Mouse (Mus musculus) neural tube, embryonic 15.5 days (tissue): ENCODE data around the gene Fam185a. TPM values are rescaled to one million over a fixed set of nuclear protein-coding genes. Genes with fewer than 3 reads are reported as not detected.

ENCODE experiments used
- ATAC-seq: fragments of 200-750 bp; cut with Nextera tagmentation; 2 replicates; pipeline ENCODE4 v1.8.0; 2017; ENCODE audit warnings: mild to moderate bottlenecking, moderate TSS enrichment, moderate library complexity; ENCODE audit not compliant: low FRiP score
- H3K27ac ChIP-seq: fragments of 300-500 bp; sonication (generic); replicated peaks from 2 replicates; pipeline ENCODE4 v1.5.1; 2015; ENCODE audit warnings: mild to moderate bottlenecking, inconsistent platforms
- H3K27me3 ChIP-seq: fragments of 300-500 bp; sonication (generic); replicated peaks from 2 replicates; pipeline ENCODE4 v1.6.1; 2015; ENCODE audit warnings: inconsistent platforms
- H3K36me3 ChIP-seq: fragments of 300-500 bp; sonication (generic); 2 replicates; pipeline ENCODE4 v1.6.1; 2015; ENCODE audit warnings: inconsistent platforms
- H3K4me1 ChIP-seq: fragments of 300-500 bp; sonication (generic); 2 replicates; pipeline ENCODE4 v1.6.1; 2015; ENCODE audit warnings: inconsistent platforms
- H3K4me2 ChIP-seq: fragments of 300-500 bp; sonication (generic); 2 replicates; pipeline ENCODE4 v1.6.1; 2015; ENCODE audit warnings: inconsistent platforms, mild to moderate bottlenecking, moderate library complexity
- H3K4me3 ChIP-seq: fragments of 300-500 bp; sonication (generic); replicated peaks from 2 replicates; pipeline ENCODE4 v1.5.1; 2015; ENCODE audit warnings: mild to moderate bottlenecking, inconsistent platforms
- H3K9ac ChIP-seq: fragments of 300-500 bp; sonication (generic); replicated peaks from 2 replicates; pipeline ENCODE4 v1.6.1; 2015; ENCODE audit warnings: mild to moderate bottlenecking, inconsistent platforms
- H3K9me3 ChIP-seq: fragments of 300-500 bp; sonication (generic); replicated peaks from 2 replicates; pipeline ENCODE4 v1.6.1; 2016; ENCODE audit warnings: inconsistent platforms
- WGBS: fragments of 180-500 bp; shearing (Covaris S2); methylation state at CpG from one replicate; pipeline ENCODE4 v1.1.7; 2015; ENCODE audit warnings: mixed read lengths; 5-methylcytosine and 5-hydroxymethylcytosine counted together
- polyA plus RNA-seq: library from polyadenylated mRNA; unstranded; fragments of >200 nt; fragmentation: Nextera tagmentation; extraction: Ambion mirVana; gene quantifications from 2 replicates; pipeline ENCODE4 v1.2.1, GENCODE M21; 2015

Fam185a gene
- polyA plus RNA-seq, 1 experiment from 2014 or later: 10.2 TPM

DNA sequence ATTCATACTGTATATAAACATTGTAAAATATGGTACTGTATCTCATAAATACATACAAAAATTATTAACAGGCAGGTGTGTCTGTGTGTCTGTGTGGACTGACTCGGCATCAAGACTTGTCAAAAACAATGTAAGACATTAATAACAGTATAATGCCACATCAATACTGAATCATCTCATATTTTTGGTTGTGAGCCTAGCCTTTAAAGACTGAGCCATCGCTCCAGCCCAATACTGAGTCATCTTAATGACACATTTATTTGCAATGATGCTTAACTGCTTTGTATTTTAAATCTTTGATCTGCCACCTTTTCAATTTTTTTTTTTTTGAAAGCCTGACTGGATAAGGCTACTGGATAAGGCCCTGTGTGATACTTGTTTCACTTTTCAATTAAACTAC, 73.7 kb downstream of the Fam185a start:
- Histone ChIP-seq H3K4me3 (no peak overlapping the region), H3K9me3 (no peaks in the 10 kb centered on the region), H3K4me1 (no peaks in the 10 kb centered on the region), H3K9ac (no peak overlapping the region), H3K27ac (no peak overlapping the region), H3K27me3 (no peaks in the 10 kb centered on the region), H3K4me2 (no peak overlapping the region), H3K36me3 (no peaks in the 10 kb centered on the region)
- no peak for ATAC-seq
- 86% methylated on average over 2 of the region's 2 CpGs for WGBS

DNA sequence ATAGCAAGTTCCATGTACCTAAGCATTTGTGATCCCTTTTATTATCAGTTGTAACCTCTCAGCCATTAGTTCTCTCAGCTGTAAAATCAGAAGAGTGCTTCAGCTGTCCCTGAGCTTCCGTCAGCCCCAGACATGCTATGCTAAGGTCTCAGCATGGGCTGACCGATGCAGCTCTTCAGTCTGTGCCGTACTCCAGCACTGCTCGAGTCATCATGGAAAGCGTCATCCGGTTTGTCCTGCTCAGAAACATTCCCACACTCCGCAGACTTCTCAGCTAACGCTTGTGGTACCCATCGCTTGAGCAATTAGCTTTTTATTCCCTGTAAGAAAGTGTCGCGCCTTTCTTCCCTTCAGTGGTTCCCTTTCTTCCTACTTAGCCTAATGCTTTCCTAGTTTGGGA, 74.2 kb downstream of the Fam185a start:
- 70% methylated on average over 11 of the region's 11 CpGs for WGBS
- Histone ChIP-seq H3K27ac (no peak overlapping the region), H3K4me3 (no peak overlapping the region), H3K4me1 (no peaks in the 10 kb centered on the region), H3K36me3 (no peaks in the 10 kb centered on the region), H3K9me3 (no peaks in the 10 kb centered on the region), H3K9ac (no peak overlapping the region), H3K27me3 (no peaks in the 10 kb centered on the region), H3K4me2 (no peak overlapping the region)
- ATAC-seq: no peak

DNA sequence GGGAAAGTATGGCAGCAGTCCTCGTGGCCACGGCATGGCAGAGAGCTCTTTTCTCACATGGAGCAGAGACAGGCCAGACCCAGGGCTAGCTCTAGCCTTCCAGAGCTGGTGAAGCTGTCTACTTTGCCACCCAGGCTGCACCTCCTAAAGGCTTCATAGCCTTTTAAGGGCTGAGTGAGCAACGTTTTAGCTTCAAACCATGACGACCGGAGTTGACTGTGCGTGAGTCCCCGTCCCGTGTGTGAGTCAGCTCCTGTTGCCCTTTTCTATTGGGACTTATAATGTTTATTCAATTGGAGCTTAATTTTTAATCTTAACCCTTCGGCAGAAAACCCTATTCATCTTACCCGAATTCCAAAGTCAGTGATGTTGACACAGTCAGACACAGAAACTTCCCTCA, 75.4 kb downstream of the Fam185a start:
- Histone ChIP-seq H3K36me3 (no peaks in the 10 kb centered on the region), H3K4me2 (no peak overlapping the region), H3K9ac (no peak overlapping the region), H3K9me3 (no peaks in the 10 kb centered on the region), H3K4me1 (no peaks in the 10 kb centered on the region), H3K4me3 (no peak overlapping the region), H3K27ac (no peak overlapping the region), H3K27me3 (no peaks in the 10 kb centered on the region)
- ATAC-seq: no peak
- WGBS: 87% methylated on average over 10 of the region's 10 CpGs

DNA sequence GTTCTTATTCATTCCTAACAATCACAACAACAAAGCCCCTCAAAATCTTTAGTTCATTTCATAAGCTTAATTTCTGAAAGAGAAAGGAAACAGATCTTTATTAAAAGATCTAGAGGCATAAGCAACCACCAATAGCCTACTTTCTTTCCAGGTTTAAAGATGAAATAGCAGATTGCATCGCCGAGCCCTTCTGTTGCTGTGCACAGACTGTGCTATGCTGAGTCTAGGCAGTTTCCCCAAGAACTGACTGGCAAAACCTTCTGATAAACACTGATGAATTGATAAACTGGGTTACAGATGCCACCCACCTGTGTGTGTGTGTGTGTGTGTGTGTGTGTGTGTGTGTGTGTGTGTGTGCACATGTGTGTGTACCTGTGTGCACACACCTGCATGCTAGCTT, 76.2 kb downstream of the Fam185a start:
- WGBS: 91% methylated on average over 2 of the region's 2 CpGs
- ATAC-seq: no peak
- Histone ChIP-seq H3K36me3 (no peaks in the 10 kb centered on the region), H3K27me3 (no peaks in the 10 kb centered on the region), H3K4me2 (no peak overlapping the region), H3K4me1 (no peaks in the 10 kb centered on the region), H3K27ac (no peak overlapping the region), H3K9me3 (no peaks in the 10 kb centered on the region), H3K4me3 (no peak overlapping the region), H3K9ac (no peak overlapping the region)

DNA sequence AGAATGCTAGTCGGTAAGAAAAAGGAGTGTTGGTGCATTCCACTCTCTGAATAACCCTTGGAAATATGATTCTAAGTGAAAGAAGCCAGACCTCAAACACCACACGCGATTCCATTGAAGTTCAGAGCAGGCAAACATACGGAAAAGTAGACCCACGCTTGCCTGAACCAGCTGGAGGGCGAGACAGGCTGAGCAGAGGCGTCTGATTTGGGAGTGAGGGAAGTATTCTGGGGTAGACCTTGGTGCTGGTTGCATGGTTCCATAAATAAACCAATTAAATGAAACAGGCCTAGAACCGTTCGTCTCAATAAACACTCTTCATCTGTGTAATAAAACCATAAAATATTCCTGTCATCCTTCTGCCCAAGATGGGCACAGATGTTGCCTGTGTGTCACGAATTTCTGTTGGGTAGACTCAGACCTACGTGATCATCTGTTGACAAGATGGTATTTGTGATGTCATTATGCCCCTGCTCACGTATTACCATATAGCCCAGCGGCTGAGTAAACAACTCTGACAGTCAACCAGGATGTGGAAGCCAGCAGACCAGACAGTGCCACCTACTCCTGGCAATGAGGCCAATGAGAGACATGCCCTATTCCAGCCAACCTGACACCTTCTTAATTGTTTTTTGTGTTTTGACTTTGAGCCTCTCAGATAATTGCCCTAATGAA, 78.3 kb downstream of the Fam185a start:
- no peak overlapping the region for H3K27ac ChIP-seq
- 82% methylated on average over 13 of the region's 13 CpGs for WGBS
- H3K9me3 ChIP-seq: no peaks in the 10 kb centered on the region
- no peak for ATAC-seq
- no peak overlapping the region for H3K4me3 ChIP-seq
- H3K9ac ChIP-seq: no peak overlapping the region
- H3K4me1 ChIP-seq: no peaks in the 10 kb centered on the region
- no peaks in the 10 kb centered on the region for H3K27me3 ChIP-seq
- H3K4me2 ChIP-seq: no peak overlapping the region
- H3K36me3 ChIP-seq: no peaks in the 10 kb centered on the region

DNA sequence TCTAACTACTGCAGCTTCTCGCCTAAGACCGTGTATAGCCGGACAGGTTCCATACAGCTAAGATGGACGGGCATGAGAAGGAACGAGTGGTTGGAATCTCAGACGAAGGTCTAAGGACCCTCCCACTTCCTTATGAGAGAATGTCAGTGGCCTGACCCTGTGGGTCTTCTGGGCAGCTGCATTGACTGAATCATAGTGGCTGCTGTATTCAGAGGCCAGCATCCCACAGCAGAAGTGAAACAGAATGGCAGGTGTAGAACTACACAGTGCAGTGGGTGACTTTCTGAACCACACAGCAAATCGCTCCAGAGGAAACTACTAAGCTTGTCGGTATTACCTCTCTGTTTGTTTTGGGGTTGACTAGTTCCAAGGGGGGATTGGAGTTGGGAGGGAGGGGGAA, 80.4 kb downstream of the Fam185a start:
- H3K4me1 ChIP-seq: no peaks in the 10 kb centered on the region
- no peak for ATAC-seq
- H3K36me3 ChIP-seq: no peaks in the 10 kb centered on the region
- no peaks in the 10 kb centered on the region for H3K27me3 ChIP-seq
- H3K4me2 ChIP-seq: no peak overlapping the region
- H3K4me3 ChIP-seq: no peak overlapping the region
- no peak overlapping the region for H3K27ac ChIP-seq
- no peak overlapping the region for H3K9ac ChIP-seq
- 86% methylated on average over 8 of the region's 8 CpGs for WGBS
- H3K9me3 ChIP-seq: no peaks in the 10 kb centered on the region

DNA sequence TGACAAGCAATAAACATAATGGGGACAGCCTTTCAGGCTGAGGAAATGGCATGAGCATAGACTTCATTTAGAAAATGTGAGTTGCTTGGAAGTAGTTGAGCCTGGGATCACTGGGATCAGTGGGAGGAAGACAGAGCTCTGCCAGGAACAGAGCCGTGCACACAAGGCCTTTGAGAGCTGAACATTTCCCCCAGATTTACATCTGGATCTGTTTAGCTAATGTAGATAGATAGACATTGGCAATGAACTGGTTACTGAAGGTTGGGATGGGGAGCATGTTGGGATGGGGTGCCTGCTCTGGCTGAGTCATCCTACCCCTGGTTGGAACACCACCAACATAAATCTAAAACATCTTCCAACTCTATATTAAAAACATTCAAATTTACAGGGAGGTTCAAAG, 82.1 kb downstream of the Fam185a start:
- Histone ChIP-seq H3K27ac (no peak overlapping the region), H3K27me3 (no peaks in the 10 kb centered on the region), H3K4me2 (no peak overlapping the region), H3K4me1 (no peaks in the 10 kb centered on the region), H3K36me3 (no peaks in the 10 kb centered on the region), H3K9ac (no peak overlapping the region), H3K9me3 (no peaks in the 10 kb centered on the region), H3K4me3 (no peak overlapping the region)
- WGBS: 63% methylated on average over 1 of the region's 1 CpGs
- ATAC-seq: no peak

DNA sequence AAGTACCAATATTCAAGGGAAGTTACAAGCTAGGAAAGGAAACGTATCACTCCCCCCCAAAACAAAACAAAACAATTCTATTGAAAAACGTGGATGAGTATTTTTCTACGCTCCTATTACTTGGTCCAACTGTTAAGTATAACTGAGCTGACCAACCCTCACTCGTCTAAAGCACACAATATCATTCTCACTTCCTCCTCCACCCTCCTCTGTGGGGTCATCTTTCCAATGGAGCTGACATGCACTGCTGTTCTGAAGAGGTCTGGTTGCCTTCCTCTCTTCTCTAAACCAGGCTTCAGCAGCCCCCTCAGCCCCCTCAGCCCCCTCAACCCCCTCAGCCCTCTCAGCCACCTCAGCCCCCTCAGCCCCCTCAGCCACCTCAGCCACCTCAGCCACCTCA, 85.0 kb downstream of the Fam185a start:
- Histone ChIP-seq H3K4me3 (no peak overlapping the region), H3K4me1 (no peaks in the 10 kb centered on the region), H3K9ac (no peak overlapping the region), H3K36me3 (no peaks in the 10 kb centered on the region), H3K4me2 (no peak overlapping the region), H3K27me3 (no peaks in the 10 kb centered on the region), H3K9me3 (no peaks in the 10 kb centered on the region), H3K27ac (no peak overlapping the region)
- 84% methylated on average over 4 of the region's 4 CpGs for WGBS
- no peak for ATAC-seq

DNA sequence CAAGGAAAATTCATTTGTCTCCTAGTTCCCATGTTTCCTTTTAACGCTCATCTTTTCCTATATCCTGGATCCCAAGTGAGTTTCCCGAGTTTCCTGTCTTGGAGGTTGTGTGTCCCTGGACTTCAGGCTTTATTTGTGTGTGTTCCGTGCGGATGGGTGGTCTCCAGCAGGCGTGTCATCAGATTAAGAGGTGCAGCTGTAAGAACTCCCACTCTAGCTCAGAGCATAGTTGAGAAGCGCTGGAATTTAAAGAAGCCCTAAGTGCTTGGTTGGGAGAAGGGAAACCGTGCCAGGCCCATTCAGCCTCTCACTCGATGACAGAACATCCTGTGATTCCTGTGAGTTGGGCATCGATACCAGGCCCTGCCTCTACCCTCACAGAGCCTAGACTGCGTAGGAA, 88.6 kb downstream of the Fam185a start:
- Histone ChIP-seq H3K27ac (no peak overlapping the region), H3K27me3 (no peaks in the 10 kb centered on the region), H3K4me2 (no peak overlapping the region), H3K4me3 (no peak overlapping the region), H3K9ac (no peak overlapping the region), H3K36me3 (no peaks in the 10 kb centered on the region), H3K4me1 (no peaks in the 10 kb centered on the region), H3K9me3 (no peaks in the 10 kb centered on the region)
- ATAC-seq: no peak
- 67% methylated on average over 10 of the region's 10 CpGs for WGBS

DNA sequence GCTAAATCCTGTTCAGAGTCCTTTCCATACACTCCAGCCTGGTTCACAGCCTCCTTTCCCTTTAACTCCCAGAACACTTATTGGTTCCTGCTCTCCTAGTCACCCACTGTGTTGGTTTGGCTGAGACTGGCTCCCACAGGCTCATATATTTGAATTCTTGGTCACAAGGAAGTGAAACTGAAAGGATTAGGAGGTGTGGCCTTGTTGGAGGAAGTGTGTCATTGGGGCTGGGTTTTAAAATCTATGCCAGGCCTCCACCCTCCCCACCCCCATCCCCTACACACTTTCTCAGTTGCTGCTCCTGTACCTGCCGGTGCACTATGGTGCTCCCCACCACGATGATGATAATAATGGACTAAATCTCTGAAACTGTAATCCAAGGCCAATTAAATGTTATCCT, 92.8 kb downstream of the Fam185a start:
- no peak for ATAC-seq
- no peak overlapping the region for H3K9ac ChIP-seq
- no peaks in the 10 kb centered on the region for H3K36me3 ChIP-seq
- no peak overlapping the region for H3K27ac ChIP-seq
- H3K27me3 ChIP-seq: no peaks in the 10 kb centered on the region
- no peak overlapping the region for H3K4me3 ChIP-seq
- no peaks in the 10 kb centered on the region for H3K4me1 ChIP-seq
- no peaks in the 10 kb centered on the region for H3K9me3 ChIP-seq
- WGBS: 95% methylated on average over 2 of the region's 2 CpGs
- H3K4me2 ChIP-seq: no peak overlapping the region

DNA sequence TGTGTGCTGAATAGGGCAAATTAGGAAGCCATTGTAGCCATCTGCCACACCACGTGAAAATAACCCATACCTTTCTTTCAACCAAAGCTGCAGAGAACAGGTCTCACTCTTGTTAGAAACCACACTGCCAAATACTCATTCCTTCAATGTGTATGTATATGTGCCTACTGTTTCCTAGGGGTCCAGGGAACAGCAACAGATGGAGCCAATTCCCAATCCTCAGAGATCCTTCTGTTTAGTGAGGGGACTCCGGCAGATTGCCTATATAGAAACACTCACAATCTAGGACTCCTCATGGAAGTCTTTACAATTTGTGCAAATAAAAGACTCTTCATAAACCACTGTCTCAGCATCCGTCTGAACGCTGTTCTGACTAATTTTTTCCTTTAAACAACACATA, 93.4 kb downstream of the Fam185a start:
- Histone ChIP-seq H3K4me2 (no peak overlapping the region), H3K4me3 (no peak overlapping the region), H3K9ac (no peak overlapping the region), H3K36me3 (no peaks in the 10 kb centered on the region), H3K9me3 (no peaks in the 10 kb centered on the region), H3K4me1 (no peaks in the 10 kb centered on the region), H3K27me3 (no peaks in the 10 kb centered on the region), H3K27ac (no peak overlapping the region)
- no peak; the same call in 1 of the 2 replicates for ATAC-seq
- 70% methylated on average over 4 of the region's 4 CpGs for WGBS

DNA sequence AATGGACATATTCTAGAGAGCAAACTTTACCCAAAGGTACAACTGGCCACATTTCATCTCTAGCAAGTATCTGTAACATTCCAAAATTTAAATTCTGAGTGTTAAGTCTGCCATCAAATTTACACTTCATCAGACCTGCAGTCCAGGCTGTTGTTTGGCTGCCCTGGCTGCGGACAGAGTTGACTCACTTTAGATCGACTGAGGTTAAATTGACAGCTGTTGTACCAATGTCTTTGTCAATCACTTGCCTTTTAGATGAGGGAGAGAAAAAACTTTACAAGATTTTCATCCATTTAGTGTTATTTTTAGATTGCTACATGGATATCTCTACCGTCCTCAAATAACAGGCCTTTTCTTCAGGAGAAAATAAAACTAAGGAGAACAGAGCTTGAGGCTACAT, 94.4 kb downstream of the Fam185a start:
- Histone ChIP-seq H3K9me3 (no peaks in the 10 kb centered on the region), H3K27ac (no peak overlapping the region), H3K4me2 (no peak overlapping the region), H3K9ac (no peak overlapping the region), H3K4me1 (no peaks in the 10 kb centered on the region), H3K4me3 (no peak overlapping the region), H3K27me3 (no peaks in the 10 kb centered on the region), H3K36me3 (no peaks in the 10 kb centered on the region)
- 84% methylated on average over 3 of the region's 3 CpGs for WGBS
- no peak for ATAC-seq
